Mouse (Mus musculus): ENCODE data around the gene Stk36. TPM values are rescaled to one million over a fixed set of nuclear protein-coding genes. Genes with fewer than 3 reads are reported as not detected.

Stk36 gene
- polyA plus RNA-seq, 1 experiment: 7.0 TPM

DNA sequence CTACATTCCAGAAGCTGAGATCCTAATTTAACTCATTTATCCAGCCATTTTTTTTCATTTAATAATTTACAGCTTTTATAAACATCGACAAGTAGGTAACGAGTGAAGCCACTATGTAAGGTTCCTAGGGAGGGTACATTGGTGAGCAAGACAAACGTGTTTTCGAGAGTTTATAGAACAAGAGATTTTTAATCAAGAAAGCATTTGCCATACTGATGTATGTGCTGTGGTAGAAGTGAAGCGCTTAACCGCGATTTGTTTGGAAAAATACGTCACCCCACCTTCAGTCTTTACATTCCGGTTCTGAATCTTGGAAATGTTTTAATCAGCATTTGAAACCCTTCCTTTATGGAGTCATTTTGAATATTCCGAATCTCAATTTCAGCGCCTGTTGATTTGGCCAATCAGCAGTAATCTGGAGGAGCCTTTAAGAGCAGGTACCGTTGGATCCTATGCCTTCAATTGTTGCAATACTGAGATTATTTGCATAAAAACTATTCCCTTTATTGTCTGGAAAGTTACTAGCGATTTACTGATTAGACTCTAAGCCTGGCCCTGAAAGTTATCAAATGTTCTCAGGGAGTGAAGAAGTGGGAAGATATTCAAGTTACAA, 61.1 kb downstream of the Stk36 start:
- TF ChIP-seq CTCF (IDR thresholded peaks at IDR 0.05; ENCODE audit: borderline replicate concordance, insufficient read depth, low read length): no peak
- no peak for TF ChIP-seq POLR2A (IDR thresholded peaks at IDR 0.05; ENCODE audit: low read depth, low read length)
- peak overlapping the region; percentile 70; the same call in 1 of the 2 replicates for H3K27ac ChIP-seq (ENCODE audit: insufficient read depth, low read length)
- no peaks in the 10 kb centered on the region for H3K4me1 ChIP-seq (ENCODE audit: control insufficient read depth, insufficient read depth, low read length)
- H3K4me3 ChIP-seq (ENCODE audit: insufficient read depth, low read length): peak overlapping the region; percentile 100

DNA sequence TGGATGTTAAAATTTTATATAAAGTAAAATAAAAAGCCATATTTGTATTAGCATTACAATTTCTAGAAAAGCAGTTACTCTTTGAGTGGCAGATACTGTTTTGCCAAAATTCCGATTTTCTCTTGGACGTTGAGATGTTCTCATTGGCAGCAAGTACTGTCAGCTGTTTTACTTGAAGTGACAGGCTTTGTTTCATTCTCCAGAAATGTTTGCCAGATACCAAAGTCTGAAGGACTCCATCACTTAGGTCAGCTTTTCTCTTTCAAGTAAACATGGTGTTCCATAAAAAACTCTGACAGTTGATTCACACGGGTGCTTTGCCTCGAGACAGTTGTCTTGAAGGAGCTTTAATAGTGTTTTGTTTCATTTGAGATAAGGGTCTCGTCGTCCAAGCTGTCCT, 63.9 kb downstream of the Stk36 start:
- no peaks in the 10 kb centered on the region for H3K4me1 ChIP-seq (ENCODE audit: control insufficient read depth, insufficient read depth, low read length)
- no peak overlapping the region for H3K27ac ChIP-seq (ENCODE audit: insufficient read depth, low read length)
- no peak overlapping the region for H3K4me3 ChIP-seq (ENCODE audit: insufficient read depth, low read length)
- no peak for TF ChIP-seq CTCF (IDR thresholded peaks at IDR 0.05; ENCODE audit: borderline replicate concordance, insufficient read depth, low read length)
- no peak for TF ChIP-seq POLR2A (IDR thresholded peaks at IDR 0.05; ENCODE audit: low read depth, low read length)

DNA sequence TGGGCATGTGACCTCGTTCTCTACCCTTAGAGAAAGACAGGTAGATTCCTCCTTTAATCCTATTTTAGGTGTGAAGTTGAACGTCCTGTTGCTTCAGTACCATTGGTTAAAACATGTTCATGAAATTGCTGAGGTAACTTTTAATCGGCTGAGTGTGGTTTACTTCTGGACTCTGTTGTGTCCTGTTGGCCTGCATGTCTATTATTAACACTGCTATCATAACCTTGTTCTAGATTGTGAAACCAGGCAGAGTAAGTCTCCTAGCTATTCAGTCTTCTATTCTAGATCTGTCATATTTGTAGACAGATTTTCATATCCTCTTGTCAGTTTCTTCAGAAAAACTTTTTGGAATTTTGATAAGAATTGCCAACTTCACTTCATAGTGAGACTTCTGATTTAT, 67.1 kb downstream of the Stk36 start:
- TF ChIP-seq POLR2A (IDR thresholded peaks at IDR 0.05; ENCODE audit: low read depth, low read length) (no peak), CTCF (IDR thresholded peaks at IDR 0.05; ENCODE audit: borderline replicate concordance, insufficient read depth, low read length) (no peak)
- Histone ChIP-seq H3K4me1 (ENCODE audit: control insufficient read depth, insufficient read depth, low read length) (no peaks in the 10 kb centered on the region), H3K4me3 (ENCODE audit: insufficient read depth, low read length) (no peak overlapping the region), H3K27ac (ENCODE audit: insufficient read depth, low read length) (no peak overlapping the region)

DNA sequence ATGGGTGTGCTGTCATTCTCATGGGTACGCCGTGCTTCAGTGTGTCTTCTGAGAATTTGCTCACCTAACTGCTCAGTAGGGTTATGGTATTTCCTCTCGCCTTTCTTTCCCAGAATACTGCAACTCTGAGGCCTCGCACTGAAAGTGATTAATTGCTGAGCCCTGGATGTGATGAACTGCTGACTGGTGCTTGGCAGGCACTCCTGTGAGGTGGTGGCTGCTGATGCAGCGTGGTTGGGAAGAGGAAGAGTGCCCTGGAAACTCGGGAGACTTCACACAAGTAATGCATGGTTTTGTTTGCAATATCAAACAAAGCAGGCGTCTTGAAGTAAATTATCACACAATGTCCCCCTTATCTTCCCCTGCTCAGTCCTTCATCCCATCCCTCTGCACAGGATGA, 71.5 kb downstream of the Stk36 start:
- no peak overlapping the region for H3K27ac ChIP-seq (ENCODE audit: insufficient read depth, low read length)
- TF ChIP-seq CTCF (IDR thresholded peaks at IDR 0.05; ENCODE audit: borderline replicate concordance, insufficient read depth, low read length) (no peak), POLR2A (IDR thresholded peaks at IDR 0.05; ENCODE audit: low read depth, low read length) (no peak)

DNA sequence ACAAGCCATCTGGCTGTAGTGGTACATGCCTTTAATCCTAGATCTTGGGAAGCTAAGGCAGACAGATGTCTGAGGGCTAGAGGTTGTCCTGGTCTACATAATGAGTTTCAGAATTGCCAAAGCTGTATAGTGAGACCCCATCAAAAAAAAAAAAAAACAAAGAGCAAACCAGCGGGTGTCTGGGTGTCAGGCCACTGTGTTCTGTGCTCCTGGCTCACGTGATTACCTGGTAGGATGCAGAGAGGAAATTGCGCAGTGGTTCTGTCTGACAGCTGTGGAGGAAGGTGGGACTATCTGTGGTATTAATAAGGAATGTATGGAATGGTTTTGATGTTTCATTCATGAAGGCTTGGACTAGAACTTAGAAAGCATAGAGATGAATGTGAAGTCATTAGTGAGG, 75.6 kb downstream of the Stk36 start:
- H3K4me3 ChIP-seq (ENCODE audit: insufficient read depth, low read length): no peak overlapping the region
- no peak for TF ChIP-seq POLR2A (IDR thresholded peaks at IDR 0.05; ENCODE audit: low read depth, low read length)
- no peak for TF ChIP-seq CTCF (IDR thresholded peaks at IDR 0.05; ENCODE audit: borderline replicate concordance, insufficient read depth, low read length)

More for the DNA sequence above, 71.5 kb downstream of the Stk36 start:
- Histone ChIP-seq H3K4me3 (ENCODE audit: insufficient read depth, low read length) (no peak overlapping the region), H3K4me1 (ENCODE audit: control insufficient read depth, insufficient read depth, low read length) (no peaks in the 10 kb centered on the region)

DNA sequence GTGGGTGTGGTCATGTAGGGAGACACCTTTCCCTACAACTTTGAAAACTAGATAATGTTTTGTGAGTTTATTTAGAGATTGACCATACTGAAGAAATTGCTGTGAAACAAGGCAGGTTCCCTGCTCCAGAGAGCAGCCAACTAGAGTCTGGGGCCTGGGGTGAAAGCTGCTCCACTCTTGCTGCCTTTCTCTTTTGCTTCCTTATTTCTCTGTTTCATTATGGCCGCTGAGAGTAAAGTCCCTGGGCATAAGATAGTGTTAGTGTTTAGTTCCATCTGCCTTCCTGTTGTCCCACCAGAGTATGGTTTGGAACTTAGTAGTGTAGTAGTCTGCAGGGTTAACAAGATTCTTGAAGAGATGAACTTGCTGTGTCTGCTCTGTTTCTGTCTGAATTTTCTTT, 76.6 kb downstream of the Stk36 start:
- no peak for TF ChIP-seq CTCF (IDR thresholded peaks at IDR 0.05; ENCODE audit: borderline replicate concordance, insufficient read depth, low read length)
- TF ChIP-seq POLR2A (IDR thresholded peaks at IDR 0.05; ENCODE audit: low read depth, low read length): no peak
- no peak overlapping the region for H3K4me3 ChIP-seq (ENCODE audit: insufficient read depth, low read length)
- no peaks in the 10 kb centered on the region for H3K4me1 ChIP-seq (ENCODE audit: control insufficient read depth, insufficient read depth, low read length)
- H3K27ac ChIP-seq (ENCODE audit: insufficient read depth, low read length): no peak overlapping the region

More for the DNA sequence above, 75.6 kb downstream of the Stk36 start:
- Histone ChIP-seq H3K4me1 (ENCODE audit: control insufficient read depth, insufficient read depth, low read length) (no peaks in the 10 kb centered on the region), H3K27ac (ENCODE audit: insufficient read depth, low read length) (no peak overlapping the region)

Other genes starting within 250 kb of the Stk36 start
- 3.6 and 3.7 TPM in 2 replicates for gene Catip, start 239.3 kb upstream of the Stk36 start, polyA plus RNA-seq (2011; ENCODE audit: insufficient read length, low read depth, missing spikeins)
- 1.1 TPM in 1 of 2 replicates, not detected in the other for gene Slc11a1, start 226.2 kb upstream of the Stk36 start, polyA plus RNA-seq (2011; ENCODE audit: insufficient read length, low read depth, missing spikeins)
- gene Ctdsp1, start 209.9 kb upstream of the Stk36 start, polyA plus RNA-seq (2011; ENCODE audit: insufficient read length, low read depth, missing spikeins): 58.6 and 78.6 TPM in 2 replicates
- gene Vil1, start 192.1 kb upstream of the Stk36 start, polyA plus RNA-seq (2011; ENCODE audit: insufficient read length, low read depth, missing spikeins): not detected in 2 replicates
- gene Cnot9, start 95.4 kb upstream of the Stk36 start, polyA plus RNA-seq (2011; ENCODE audit: insufficient read length, low read depth, missing spikeins): 50.7 and 51.9 TPM in 2 replicates
- gene Plcd4, start 58.6 kb upstream of the Stk36 start, polyA plus RNA-seq (2011; ENCODE audit: insufficient read length, low read depth, missing spikeins): 0.30 and 1.8 TPM in 2 replicates
- gene Usp37, start 57.2 kb upstream of the Stk36 start, polyA plus RNA-seq (2011; ENCODE audit: insufficient read length, low read depth, missing spikeins): 15.8 and 21.0 TPM in 2 replicates
- 12.6 and 15.1 TPM in 2 replicates for gene Zfp142, start 13.2 kb upstream of the Stk36 start, polyA plus RNA-seq (2011; ENCODE audit: insufficient read length, low read depth, missing spikeins)
- 14.5 and 16.8 TPM in 2 replicates for gene Bcs1l, start 13.2 kb upstream of the Stk36 start, polyA plus RNA-seq (2011; ENCODE audit: insufficient read length, low read depth, missing spikeins)
- 50.6 and 56.1 TPM in 2 replicates for gene Rnf25, start within 50 bp of the Stk36 start, polyA plus RNA-seq (2011; ENCODE audit: insufficient read length, low read depth, missing spikeins)
- gene Ttll4, start 60.3 kb downstream of the Stk36 start, polyA plus RNA-seq (2011; ENCODE audit: insufficient read length, low read depth, missing spikeins): 29.4 and 42.5 TPM in 2 replicates
- gene Cyp27a1, start 112.1 kb downstream of the Stk36 start, polyA plus RNA-seq (2011; ENCODE audit: insufficient read length, low read depth, missing spikeins): 0.51 and 2.1 TPM in 2 replicates
- gene Prkag3, start 147.8 kb downstream of the Stk36 start, polyA plus RNA-seq (2011; ENCODE audit: insufficient read length, low read depth, missing spikeins): 0.26 and 0.32 TPM in 2 replicates
- gene Wnt6, start 170.4 kb downstream of the Stk36 start, polyA plus RNA-seq (2011; ENCODE audit: insufficient read length, low read depth, missing spikeins): not detected in 2 replicates
- gene Wnt10a, start 190.1 kb downstream of the Stk36 start, polyA plus RNA-seq (2011; ENCODE audit: insufficient read length, low read depth, missing spikeins): 1.8 and 2.7 TPM in 2 replicates

Measured in embryonic fibroblast, embryonic 13.5 days (primary cell).